Mouse (Mus musculus): ENCODE measurements around the gene Skint5. TPM values are rescaled to one million over a fixed set of nuclear protein-coding genes. Genes with fewer than 3 reads are reported as not detected.
"Not testable (repeated sequence)": the region's sequence is repeated elsewhere in the genome, so short reads cannot be mapped to it uniquely, and the experiment has no call there.

The Skint5 gene
- not detected in 2 replicates for polyA plus RNA-seq (2014; fragmentation: Nextera tagmentation; extraction: Ambion mirVana)

GRCm38 (mm10) chr4:113999403-113999802 lies at the start of gene Skint5:
Gene Skint5 (minus strand): TSS chr4:113999503.
- 85% methylated on average over 3 of the region's 3 CpGs for whole genome bisulfite sequencing (ENCODE audit: insufficient replicate concordance)

GRCm38 (mm10) chr4:113957343-113957742 lies 42.0 kb downstream of the Skint5 start:
- 52% methylated on average over 1 of the region's 1 CpGs for WGBS (ENCODE audit: insufficient replicate concordance)
- H3K4me1 ChIP-seq (ENCODE audit: control insufficient read depth, insufficient read depth, low read length) = no peaks in the 10 kb centered on the region
- no peaks in the 10 kb centered on the region for H3K36me3 ChIP-seq (ENCODE audit: control insufficient read depth, insufficient read depth, low read length)
- no peak overlapping the region for H3K9ac ChIP-seq (ENCODE audit: low read depth, low read length)
- H3K9me3 ChIP-seq (replicated peaks; ENCODE audit: control insufficient read depth, low read length) = 0 out of 2 replicates have a peak, but pooled peaks cover 2% of the 10 kb centered on the region
- H3K27me3 ChIP-seq (ENCODE audit: control insufficient read depth, insufficient read depth, low read length) = no peaks in the 10 kb centered on the region
- no peak overlapping the region for H3K4me2 ChIP-seq
- no peak for ATAC-seq (replicated peaks; ENCODE audit: insufficient number of reproducible peaks, low FRiP score, low TSS enrichment)
- no peak overlapping the region for H3K4me3 ChIP-seq (ENCODE audit: low read depth, low read length)
- H3K27ac ChIP-seq (ENCODE audit: low read depth, low read length) = no peak overlapping the region

More at GRCm38 (mm10) chr4:113999403-113999802, at the start of gene Skint5:
- Histone ChIP-seq H3K9ac (ENCODE audit: low read depth, low read length) (no peak within 1 kb of the TSS), H3K36me3 (ENCODE audit: control insufficient read depth, insufficient read depth, low read length) (no peaks in the 10 kb centered on the region), H3K27ac (ENCODE audit: low read depth, low read length) (no peak within 1 kb of the TSS), H3K9me3 (replicated peaks; ENCODE audit: control insufficient read depth, low read length) (peaks cover 6% of the 10 kb centered on the region), H3K27me3 (ENCODE audit: control insufficient read depth, insufficient read depth, low read length) (no peaks in the 10 kb centered on the region), H3K4me3 (ENCODE audit: low read depth, low read length) (no peak within 1 kb of the TSS), H3K4me1 (ENCODE audit: control insufficient read depth, insufficient read depth, low read length) (no peaks in the 10 kb centered on the region), H3K4me2 (no peak within 1 kb of the TSS)
- ATAC-seq (replicated peaks; ENCODE audit: insufficient number of reproducible peaks, low FRiP score, low TSS enrichment) = no peak

GRCm38 (mm10) chr4:113764182-113764581 lies 235.1 kb downstream of the Skint5 start:
- 67% methylated on average over 1 of the region's 1 CpGs for WGBS (ENCODE audit: insufficient replicate concordance)
- no peaks in the 10 kb centered on the region for H3K4me1 ChIP-seq (ENCODE audit: control insufficient read depth, insufficient read depth, low read length)
- no peak overlapping the region for H3K9ac ChIP-seq (ENCODE audit: low read depth, low read length)
- H3K9me3 ChIP-seq (replicated peaks; ENCODE audit: control insufficient read depth, low read length) = 0 out of 2 replicates have a peak, but pooled peaks cover 3% of the 10 kb centered on the region
- no peak overlapping the region for H3K4me3 ChIP-seq (ENCODE audit: low read depth, low read length)
- ATAC-seq (replicated peaks; ENCODE audit: insufficient number of reproducible peaks, low FRiP score, low TSS enrichment) = no peak
- no peaks in the 10 kb centered on the region for H3K36me3 ChIP-seq (ENCODE audit: control insufficient read depth, insufficient read depth, low read length)
- H3K27me3 ChIP-seq (ENCODE audit: control insufficient read depth, insufficient read depth, low read length) = no peaks in the 10 kb centered on the region
- H3K4me2 ChIP-seq = no peak overlapping the region
- no peak overlapping the region for H3K27ac ChIP-seq (ENCODE audit: low read depth, low read length)

- no peak for ATAC-seq (replicated peaks; ENCODE audit: insufficient number of reproducible peaks, low FRiP score, low TSS enrichment)
- Histone ChIP-seq H3K27me3 (ENCODE audit: control insufficient read depth, insufficient read depth, low read length) (no peaks in the 10 kb centered on the region), H3K4me1 (ENCODE audit: control insufficient read depth, insufficient read depth, low read length) (no peaks in the 10 kb centered on the region), H3K4me3 (ENCODE audit: low read depth, low read length) (no peak overlapping the region), H3K9ac (ENCODE audit: low read depth, low read length) (no peak overlapping the region), H3K36me3 (ENCODE audit: control insufficient read depth, insufficient read depth, low read length) (no peaks in the 10 kb centered on the region), H3K4me2 (no peak overlapping the region), H3K9me3 (replicated peaks; ENCODE audit: control insufficient read depth, low read length) (0 out of 2 replicates have a peak, but pooled peaks cover 3% of the 10 kb centered on the region), H3K27ac (ENCODE audit: low read depth, low read length) (no peak overlapping the region)
- WGBS (ENCODE audit: insufficient replicate concordance) = 56% methylated on average over 1 of the region's 1 CpGs
Measured at GRCm38 (mm10) chr4:113763684-113764083, 235.6 kb downstream of the Skint5 start.

- peaks cover 12% of the 10 kb centered on the region; the same call in 1 of the 2 replicates for H3K9me3 ChIP-seq (replicated peaks; ENCODE audit: control insufficient read depth, low read length)
- not testable (repeated sequence) for H3K27me3 ChIP-seq (ENCODE audit: control insufficient read depth, insufficient read depth, low read length); H3K4me2 ChIP-seq; H3K4me1 ChIP-seq (ENCODE audit: control insufficient read depth, insufficient read depth, low read length); ATAC-seq (replicated peaks; ENCODE audit: insufficient number of reproducible peaks, low FRiP score, low TSS enrichment); H3K36me3 ChIP-seq (ENCODE audit: control insufficient read depth, insufficient read depth, low read length); H3K9ac ChIP-seq (ENCODE audit: low read depth, low read length); H3K4me3 ChIP-seq (ENCODE audit: low read depth, low read length); H3K27ac ChIP-seq (ENCODE audit: low read depth, low read length)
- WGBS (ENCODE audit: insufficient replicate concordance) = 58% methylated on average over 2 of the region's 2 CpGs
Measured at GRCm38 (mm10) chr4:113448230-113448629, 551.1 kb downstream of the Skint5 start.

Other genes starting within 250 kb of the Skint5 start
- not detected in 2 replicates for gene Skint11, start 163.9 kb upstream of the Skint5 start, polyA plus RNA-seq (2014; fragmentation: Nextera tagmentation; extraction: Ambion mirVana)

Measured in heart, embryonic 11.5 days (tissue).